Mouse (Mus musculus): ENCODE results near the gene Lrrn2. TPM values are rescaled to one million over a fixed set of nuclear protein-coding genes. Genes with fewer than 3 reads are reported as not detected.

Gene Lrrn2
- polyA plus RNA-seq, 1 experiment from 2014 or later = 3.4 TPM

Small RNAs within 50 kb of the gene (microRNA-seq; reads per million reads assigned to microRNA genes)
- not detected for gene Gm44300

Other genes with a start within 250 kb of the Lrrn2 start
- gene Nfasc, start 138.5 kb upstream of the Lrrn2 start, polyA plus RNA-seq (2016; fragmentation: Nextera tagmentation; extraction: Ambion mirVana) = 5.2 and 6.4 TPM in 2 replicates
- gene Mdm4, start 150.3 kb downstream of the Lrrn2 start, polyA plus RNA-seq (2016; fragmentation: Nextera tagmentation; extraction: Ambion mirVana) = 37.7 and 41.4 TPM in 2 replicates
- 8.6 and 10.5 TPM in 2 replicates for gene Pik3c2b, start 165.4 kb downstream of the Lrrn2 start, polyA plus RNA-seq (2016; fragmentation: Nextera tagmentation; extraction: Ambion mirVana)

Measured in embryonic facial prominence, embryonic 10.5 days (tissue).